Mouse (Mus musculus): ENCODE results near the gene Adat2. TPM values are rescaled to one million over a fixed set of nuclear protein-coding genes. Genes with fewer than 3 reads are reported as not detected.

Adat2 gene
- total RNA-seq (2017) = 1.6 to 2.9 TPM (median 1.7 TPM) in 3 replicates

DNA sequence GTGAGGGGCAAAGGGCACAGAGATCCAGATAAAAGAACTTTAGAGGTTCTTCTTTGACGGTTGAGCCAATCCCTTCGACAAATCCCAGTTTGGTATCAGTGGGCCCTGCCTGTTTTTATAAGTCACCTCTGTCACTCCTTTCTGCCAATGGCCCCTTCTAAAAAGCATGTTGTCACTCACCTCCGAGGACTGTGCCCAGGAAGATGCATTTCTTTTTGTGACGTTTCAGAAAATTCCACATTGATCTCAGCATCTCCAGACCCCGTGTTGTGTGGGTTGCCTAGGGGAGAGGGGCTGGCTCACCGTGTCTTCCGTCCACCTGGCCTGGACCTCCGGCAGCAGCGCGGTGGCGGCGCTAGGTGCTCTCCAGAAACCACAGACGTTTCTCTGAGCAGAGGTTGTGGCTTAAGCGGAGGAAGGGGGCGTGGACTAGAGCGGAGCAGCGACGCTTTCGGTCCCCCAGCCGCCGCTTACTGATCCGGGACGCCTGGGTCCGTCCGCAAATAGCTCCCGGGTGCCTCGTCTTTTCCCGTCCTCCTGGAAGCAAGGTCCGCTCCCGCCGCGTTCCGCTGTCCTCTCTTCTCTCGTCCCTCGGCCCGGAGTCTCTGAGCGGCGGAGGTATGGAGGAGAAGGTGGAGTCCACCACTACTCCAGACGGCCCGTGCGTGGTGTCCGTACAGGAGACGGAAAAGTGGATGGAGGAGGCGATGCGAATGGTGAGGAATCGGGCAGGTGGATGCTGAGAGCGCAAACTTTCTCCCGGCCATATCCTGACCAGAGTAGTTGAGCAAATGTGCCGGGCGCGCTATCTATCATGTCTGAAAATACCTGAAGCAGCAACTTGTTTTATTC is at the start of gene Adat2, which contains the start of gene Pex3:
TSS of gene Adat2 (plus strand) at position 249 of the 852 bp plus-strand sequence.
TSS of gene Pex3 (minus strand) at position 497 of the 852 bp plus-strand sequence.
- peak; percentile 98 for ATAC-seq (replicated peaks; ENCODE audit: insufficient number of reproducible peaks, low FRiP score, low TSS enrichment, poor library complexity, severe bottlenecking)

DNA sequence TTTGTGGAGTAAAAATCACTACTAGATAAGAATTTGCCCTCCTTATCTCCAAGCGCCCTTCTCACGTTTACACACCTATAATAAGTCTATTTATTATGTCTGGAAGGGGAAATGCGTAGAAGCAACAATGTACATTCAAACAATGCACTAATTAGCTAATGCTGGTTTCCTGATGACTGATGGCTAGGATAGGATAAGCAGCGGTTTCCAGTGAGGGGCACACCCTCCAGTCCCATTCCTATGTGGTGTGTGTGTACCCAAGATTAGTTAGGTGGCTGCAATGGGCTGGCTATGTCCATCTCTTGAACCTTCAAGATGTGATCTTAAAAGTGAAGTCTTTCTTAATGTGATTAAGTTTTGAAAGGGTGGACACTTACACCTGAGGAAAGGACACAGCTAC is 30.8 kb upstream of the Adat2 start:
- no peak for ATAC-seq (replicated peaks; ENCODE audit: insufficient number of reproducible peaks, low FRiP score, low TSS enrichment, poor library complexity, severe bottlenecking)

DNA sequence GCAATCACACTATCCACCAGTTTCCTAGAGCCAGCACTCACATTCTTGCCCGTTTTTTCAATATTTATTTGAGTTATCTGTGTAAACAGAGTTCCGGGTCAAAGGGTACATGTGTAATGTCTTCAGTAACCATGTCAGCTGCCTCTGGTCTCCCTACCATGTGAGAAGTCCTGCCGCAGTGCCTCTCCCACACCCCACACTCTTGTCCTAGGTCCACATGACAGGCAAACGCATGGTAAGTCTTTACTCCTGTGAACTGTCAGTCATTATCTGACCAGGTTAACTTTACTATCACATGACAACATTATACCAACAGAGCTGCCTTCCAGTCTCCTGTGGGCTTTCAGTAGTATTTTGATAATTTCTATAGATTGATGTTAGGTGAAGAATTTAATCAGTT is 24.5 kb upstream of the Adat2 start:
- ATAC-seq (replicated peaks; ENCODE audit: insufficient number of reproducible peaks, low FRiP score, low TSS enrichment, poor library complexity, severe bottlenecking) = no peak

DNA sequence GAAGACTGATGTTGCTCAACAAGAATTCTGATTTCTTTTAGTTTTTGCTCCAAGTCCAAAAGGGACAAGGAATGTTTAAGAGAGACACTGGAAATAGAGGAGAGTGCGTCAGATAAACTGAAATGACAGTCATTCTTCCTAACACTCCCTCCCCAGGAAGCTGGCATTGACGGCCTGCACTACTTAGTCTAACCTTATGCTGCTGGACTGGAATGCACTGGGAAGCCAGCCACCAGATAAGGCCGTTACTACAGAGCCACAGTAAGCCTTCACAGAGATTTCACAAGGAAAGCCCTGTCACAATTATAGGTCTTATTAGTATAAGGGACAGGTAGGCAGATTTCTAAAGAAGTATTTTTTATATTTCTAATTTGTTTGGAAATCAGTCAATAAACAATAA is 17.9 kb upstream of the Adat2 start:
- no peak for ATAC-seq (replicated peaks; ENCODE audit: insufficient number of reproducible peaks, low FRiP score, low TSS enrichment, poor library complexity, severe bottlenecking)

- no peak for ATAC-seq (replicated peaks; ENCODE audit: insufficient number of reproducible peaks, low FRiP score, low TSS enrichment, poor library complexity, severe bottlenecking)
Measured at GRCm38 (mm10) chr10:13536706-13537105, 16.0 kb upstream of the Adat2 start.

GRCm38 (mm10) chr10:13539769-13540333 is 12.8 kb upstream of the Adat2 start:
- ATAC-seq (replicated peaks; ENCODE audit: insufficient number of reproducible peaks, low FRiP score, low TSS enrichment, poor library complexity, severe bottlenecking) = peak; percentile 63; the same call in 1 of the 2 replicates

DNA sequence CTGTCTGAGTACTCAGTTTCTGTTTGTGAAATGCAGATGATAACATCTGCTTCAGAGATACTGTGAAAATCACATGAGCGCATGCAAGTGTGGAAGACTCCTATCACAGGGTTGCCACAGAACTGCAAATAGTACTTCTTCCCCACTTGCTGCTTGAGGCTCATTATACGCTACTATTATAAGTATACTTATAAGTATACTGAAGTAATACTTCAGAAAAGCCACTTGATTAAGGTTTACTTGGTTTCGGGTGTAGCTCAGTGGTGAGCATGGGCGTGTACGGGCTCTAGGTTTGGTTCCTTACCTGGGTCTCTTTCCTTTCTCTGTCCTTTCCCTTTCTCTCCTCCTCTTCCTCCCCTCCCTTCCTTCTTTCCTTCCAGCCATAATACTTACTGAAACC is 11.0 kb upstream of the Adat2 start:
- ATAC-seq (replicated peaks; ENCODE audit: insufficient number of reproducible peaks, low FRiP score, low TSS enrichment, poor library complexity, severe bottlenecking) = no peak

DNA sequence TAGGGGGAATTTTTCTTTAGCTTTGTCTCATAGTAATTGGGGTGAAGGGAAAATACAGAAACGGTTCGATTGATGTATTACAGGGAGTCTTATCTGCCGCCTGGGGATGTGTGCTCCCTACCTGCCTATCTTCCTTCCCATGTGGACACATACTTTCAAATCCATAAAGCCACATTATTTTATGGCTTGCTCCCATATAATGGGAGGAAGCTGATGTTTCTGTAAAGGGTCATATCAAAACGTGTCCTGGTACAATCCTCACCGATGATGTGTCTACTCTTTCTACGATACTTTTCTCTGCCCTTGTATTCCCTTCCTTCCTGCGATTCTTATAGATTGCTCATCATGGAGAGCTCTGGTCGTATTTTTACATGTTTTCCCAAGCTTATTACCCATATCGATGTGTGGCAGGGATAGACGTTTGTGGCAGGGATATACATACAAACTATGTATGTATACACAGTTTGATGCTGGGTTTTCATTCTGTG is 848 bp downstream of the Adat2 start:
- ATAC-seq (replicated peaks; ENCODE audit: insufficient number of reproducible peaks, low FRiP score, low TSS enrichment, poor library complexity, severe bottlenecking) = no peak

- ATAC-seq (replicated peaks; ENCODE audit: insufficient number of reproducible peaks, low FRiP score, low TSS enrichment, poor library complexity, severe bottlenecking) = no peak
Measured at GRCm38 (mm10) chr10:13554316-13554715, 1.6 kb downstream of the Adat2 start.

DNA sequence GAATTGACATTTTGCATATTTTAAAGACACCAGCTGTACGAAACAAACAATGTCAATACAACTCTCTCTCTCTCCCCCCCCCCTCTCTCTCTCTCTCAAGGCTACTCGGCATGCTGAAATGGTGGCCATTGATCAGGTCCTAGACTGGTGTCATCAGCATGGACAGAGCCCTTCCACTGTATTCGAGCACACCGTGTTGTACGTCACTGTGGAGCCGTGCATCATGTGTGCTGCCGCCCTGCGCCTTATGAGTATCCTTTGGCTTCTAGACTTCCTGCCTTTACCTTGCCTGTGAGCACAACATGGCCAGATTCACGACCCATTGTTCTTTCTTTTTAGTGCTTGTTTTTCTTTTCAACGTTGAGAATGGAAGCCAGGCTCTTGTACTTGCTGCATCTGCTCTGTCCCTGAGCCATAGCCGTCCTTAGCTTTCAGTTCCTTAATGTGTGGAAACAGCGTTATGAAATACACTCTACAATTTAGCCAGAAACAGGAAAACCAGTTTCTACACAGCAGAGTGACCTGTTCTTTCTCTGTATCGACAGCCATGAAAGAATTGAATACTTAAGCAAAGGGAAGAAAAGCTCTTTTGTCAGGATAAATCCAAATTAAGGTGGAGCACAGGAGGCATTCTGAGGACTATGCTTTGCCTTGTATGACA is 7.5 kb downstream of the Adat2 start:
- ATAC-seq (replicated peaks; ENCODE audit: insufficient number of reproducible peaks, low FRiP score, low TSS enrichment, poor library complexity, severe bottlenecking) = peak; percentile 70

DNA sequence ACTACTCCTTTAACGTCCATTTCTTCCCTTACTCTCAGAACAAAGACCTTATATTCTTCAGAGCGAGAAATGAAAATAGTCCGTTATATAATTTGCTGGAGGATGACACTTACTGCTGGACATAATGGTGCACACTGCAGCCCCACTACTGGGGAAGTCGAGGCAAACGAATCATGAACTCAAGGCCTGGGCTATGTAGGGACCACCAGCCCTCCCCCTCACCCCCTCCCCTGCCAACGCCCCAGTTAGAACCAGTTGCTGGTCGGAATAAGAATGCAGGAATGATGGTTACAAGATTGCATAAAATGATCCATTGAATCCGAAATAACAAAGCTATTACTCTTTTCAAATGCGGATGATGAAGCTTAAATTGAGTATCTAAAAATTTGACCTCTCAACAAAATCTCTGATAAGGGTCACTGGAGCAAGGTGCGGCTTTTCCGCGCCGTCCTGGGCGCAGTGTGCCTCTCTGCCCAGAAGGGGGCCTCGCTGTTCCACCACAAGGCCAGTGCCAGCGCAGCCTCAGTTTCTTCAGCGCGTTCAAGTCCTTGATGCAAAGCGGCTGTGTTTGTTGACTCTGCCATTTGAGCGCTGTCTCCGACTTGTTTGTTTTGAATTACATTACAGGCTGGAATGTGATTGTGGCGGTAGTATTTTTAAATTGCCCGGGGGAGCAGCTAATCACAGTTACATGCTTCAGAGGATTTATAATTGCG is 11.8 kb downstream of the Adat2 start:
- no peak for ATAC-seq (replicated peaks; ENCODE audit: insufficient number of reproducible peaks, low FRiP score, low TSS enrichment, poor library complexity, severe bottlenecking)

DNA sequence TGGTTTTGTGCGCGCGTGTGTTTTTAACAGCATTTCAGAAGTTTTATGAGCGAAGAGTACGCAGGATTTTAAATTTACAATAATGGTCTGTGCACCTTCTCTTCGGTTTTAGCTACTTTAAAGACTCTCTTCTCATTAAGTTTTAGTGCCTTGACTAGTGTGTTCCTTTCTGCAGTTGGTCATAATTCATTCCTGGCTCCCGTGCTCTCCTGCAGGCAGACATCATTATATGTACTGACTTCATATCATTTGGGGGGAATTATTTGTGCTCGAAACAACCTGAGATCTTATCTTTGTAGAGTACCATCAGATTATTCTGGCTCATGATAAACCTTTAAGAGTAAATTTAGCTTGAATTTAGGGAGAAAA is 12.4 kb downstream of the Adat2 start:
- no peak for ATAC-seq (replicated peaks; ENCODE audit: insufficient number of reproducible peaks, low FRiP score, low TSS enrichment, poor library complexity, severe bottlenecking)

- no peak for ATAC-seq (replicated peaks; ENCODE audit: insufficient number of reproducible peaks, low FRiP score, low TSS enrichment, poor library complexity, severe bottlenecking)
Measured at GRCm38 (mm10) chr10:13566393-13566792, 13.7 kb downstream of the Adat2 start.

GRCm38 (mm10) chr10:13569818-13570217 is 17.1 kb downstream of the Adat2 start:
- ATAC-seq (replicated peaks; ENCODE audit: insufficient number of reproducible peaks, low FRiP score, low TSS enrichment, poor library complexity, severe bottlenecking) = no peak

GRCm38 (mm10) chr10:13570697-13571538 is 18.2 kb downstream of the Adat2 start:
- no peak for ATAC-seq (replicated peaks; ENCODE audit: insufficient number of reproducible peaks, low FRiP score, low TSS enrichment, poor library complexity, severe bottlenecking)

DNA sequence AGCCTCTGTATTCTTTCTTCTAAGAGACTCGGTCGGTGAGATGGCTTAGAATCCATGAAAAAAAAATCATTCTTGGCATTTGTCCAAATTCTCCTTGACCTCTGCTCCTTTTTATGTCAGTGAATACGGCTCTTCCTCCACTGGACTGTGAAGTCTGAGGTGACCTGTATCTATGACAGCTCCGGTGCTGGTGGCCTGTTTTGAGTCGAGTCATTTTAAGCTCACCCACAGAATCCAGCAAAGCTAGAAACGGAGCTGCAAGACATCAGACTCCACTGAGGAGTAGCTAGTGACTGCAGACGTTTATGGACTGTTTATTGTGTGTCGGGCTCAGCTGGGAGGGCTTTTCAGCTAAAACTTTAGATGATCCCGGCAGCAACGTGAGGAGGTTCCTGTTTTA is 19.3 kb downstream of the Adat2 start:
- ATAC-seq (replicated peaks; ENCODE audit: insufficient number of reproducible peaks, low FRiP score, low TSS enrichment, poor library complexity, severe bottlenecking) = no peak

DNA sequence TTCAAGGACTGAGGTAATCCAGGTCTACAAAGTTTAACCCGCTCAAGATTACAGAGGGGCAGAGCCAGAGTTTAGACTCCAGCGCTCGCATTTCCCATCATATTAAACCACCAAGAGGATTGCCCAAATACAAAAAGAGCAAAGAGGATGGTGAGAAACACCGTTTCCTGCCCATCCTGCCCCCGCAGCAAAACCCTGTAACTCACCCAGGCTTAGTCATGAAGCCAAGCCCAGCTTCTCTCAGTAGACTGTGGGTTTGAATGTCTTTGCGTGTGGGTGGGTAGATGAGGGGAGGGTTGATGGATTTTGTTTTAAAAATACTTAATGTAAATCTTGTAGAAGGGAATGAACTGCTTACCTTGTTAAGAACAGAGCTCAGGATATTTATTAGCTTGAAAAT is 19.7 kb downstream of the Adat2 start:
- no peak for ATAC-seq (replicated peaks; ENCODE audit: insufficient number of reproducible peaks, low FRiP score, low TSS enrichment, poor library complexity, severe bottlenecking)

DNA sequence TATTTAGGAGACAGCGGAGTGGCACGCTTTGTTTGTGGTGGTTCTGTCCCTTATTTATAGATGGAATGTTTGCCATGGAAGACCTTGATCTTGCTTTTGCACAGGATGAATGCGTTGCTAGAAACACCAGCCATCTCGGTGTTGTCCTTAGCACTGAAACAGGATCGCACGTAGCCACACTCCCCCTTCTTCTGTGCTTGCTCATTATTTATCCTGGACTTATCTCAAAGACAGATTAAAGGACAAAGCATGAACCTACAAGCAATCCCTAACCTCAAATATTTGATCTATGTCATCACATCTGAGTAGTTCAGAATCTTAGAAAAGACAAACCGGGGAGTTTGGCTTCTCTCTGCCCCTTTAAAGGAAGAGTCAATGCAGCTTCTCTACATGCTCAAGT is 24.4 kb downstream of the Adat2 start:
- ATAC-seq (replicated peaks; ENCODE audit: insufficient number of reproducible peaks, low FRiP score, low TSS enrichment, poor library complexity, severe bottlenecking) = no peak

Data from monocyte, adult 5-6 weeks (primary cell).